9 mouse cellular contexts compared by ENCODE assay signal in genomic region chr1:184999780-185000599, GRCm38 (mm10). TPM values are rescaled to one million over a fixed set of nuclear protein-coding genes. Genes with fewer than 3 reads are reported as not detected.
A peak's percentile ranks its signal among the peaks of the same experiment; 100 is the strongest.
DNase-seq lines count a peak whose midpoint lies in the region; ATAC-seq lines count a peak whose summit lies in the region.
"Had no signal": no experiment of that assay in that cellular context is flagged by ENCODE, and none has a peak within 500 bp of the region (broad histone marks: within the 10 kb centered on the region; RNA-seq: fewer than 3 reads in every experiment).

No protein-coding gene starts in this region.

- H3K36me3 ChIP-seq in hindbrain, embryonic 15.5 days: no peaks in the 10 kb centered on the region
- H3K36me3 ChIP-seq in midbrain, embryonic 15.5 days (replicated peaks): no peaks in the 10 kb centered on the region

- ATAC-seq in frontal cortex, adult (ENCODE audit: low TSS enrichment): peak; percentile 77
- ATAC-seq in hindbrain, embryonic 15.5 days (ENCODE audit: low FRiP score, low read depth): peak; percentile 70
- ATAC-seq in midbrain, embryonic 15.5 days (replicated peaks): peak; percentile 84
- ATAC-seq in erythroid progenitor cell, adult 5-6 weeks (replicated peaks; ENCODE audit: low FRiP score, poor library complexity, severe bottlenecking): no peak

- H3K4me3 ChIP-seq in hindbrain, embryonic 15.5 days: peak overlapping the region; percentile 95
- H3K4me3 ChIP-seq in midbrain, embryonic 15.5 days: peak overlapping the region; percentile 99

- no peaks in the 10 kb centered on the region for H3K27me3 ChIP-seq in hindbrain, embryonic 15.5 days
- no peaks in the 10 kb centered on the region for H3K27me3 ChIP-seq in midbrain, embryonic 15.5 days (replicated peaks)

- H3K4me1 ChIP-seq in hindbrain, embryonic 15.5 days (replicated peaks): peaks cover 27% of the 10 kb centered on the region
- peaks cover 26% of the 10 kb centered on the region for H3K4me1 ChIP-seq in midbrain, embryonic 15.5 days

- DNase-seq in adrenal gland, adult 2 months: peak; percentile 43
- DNase-seq in cerebellum, adult 9-10 months: peak; percentile 68
- peak; percentile 71 to 76 for DNase-seq in left cerebral cortex, postnatal 36 days (ENCODE audit: low spot score in 2 of 2)
- peak; percentile 61 for DNase-seq in telencephalon, adult 2 months (ENCODE audit: low read depth, low spot score)

- 0% methylated on average over 18 of the region's 65 CpGs for WGBS in hindbrain, embryonic 15.5 days
- under 1% methylated on average over 62 of the region's 65 CpGs for WGBS in midbrain, embryonic 15.5 days

- peak overlapping the region; percentile 67 for H3K4me2 ChIP-seq in hindbrain, embryonic 15.5 days
- H3K4me2 ChIP-seq in midbrain, embryonic 15.5 days: peak overlapping the region; percentile 77

- H3K27ac ChIP-seq in hindbrain, embryonic 15.5 days (replicated peaks): peak overlapping the region; percentile 92
- peak overlapping the region; percentile 96 for H3K27ac ChIP-seq in midbrain, embryonic 15.5 days

- intact Hi-C loops in left cerebral cortex, postnatal 36 days (cut with DNase I): loop anchor here (5.0 kb wide), 2 partner anchors 148 to 187 kb away; no protein-coding TSS in a partner anchor

- peak overlapping the region; percentile 91 for H3K9ac ChIP-seq in hindbrain, embryonic 15.5 days
- H3K9ac ChIP-seq in midbrain, embryonic 15.5 days: peak overlapping the region; percentile 99

- H3K9me3 ChIP-seq in hindbrain, embryonic 15.5 days: no peaks in the 10 kb centered on the region
- H3K9me3 ChIP-seq in midbrain, embryonic 15.5 days: no peaks in the 10 kb centered on the region

RNA-seq across cellular contexts. Expression of gene Mark1, which starts 0.6 kb away (rescaled TPM):
- total RNA-seq in adrenal gland, adult 2 months (2021): 1 to 10 TPM; 5.3 to 9.6 TPM
- 4.5 and 4.9 TPM in 2 replicates for polyA plus RNA-seq in adrenal gland, adult 2 months (2012; rRNA removed)
- 15.3 and 15.9 TPM in 2 replicates for polyA plus RNA-seq in hindbrain, embryonic 15.5 days (2015; fragmentation: Nextera tagmentation; extraction: Ambion mirVana)
- 10 to 100 TPM; 91.2 to 96.3 TPM for total RNA-seq in left cerebral cortex, postnatal 36 days (2021)
- polyA plus RNA-seq in midbrain, embryonic 15.5 days (2015; fragmentation: Nextera tagmentation; extraction: Ambion mirVana): 15.8 and 17.3 TPM in 2 replicates
- total RNA-seq in erythroid progenitor cell, adult 5-6 weeks (2015; ENCODE audit: low replicate concordance): not detected in 2 replicates
- not detected in 2 replicates for total RNA-seq in erythroid progenitor cell, adult 5-6 weeks (2017; ENCODE audit: low replicate concordance)
- total RNA-seq: common myeloid progenitor, adult 5-6 weeks had no signal

Comparison
In these comparisons a context has a peak if more than half of its experiments do, and no peak if none do; other contexts are left out.
1. RNA of gene Mark1, which starts 0.6 kb away (total RNA-seq): 91.2 to 96.3 TPM in left cerebral cortex, postnatal 36 days; 5.3 to 9.6 TPM in adrenal gland, adult 2 months and not detected in erythroid progenitor cell, adult 5-6 weeks; every median in the first group is over 4 times any median in the second.
2. Peak in every context shown above with its lines, with median percentiles within 50 percentile points of each other: DNase-seq.